Mouse (Mus musculus) cerebellum, adult 2 months (tissue): Measurements from ENCODE around the gene Rassf6. TPM values are rescaled to one million over a fixed set of nuclear protein-coding genes. Genes with fewer than 3 reads are reported as not detected.
A peak's percentile ranks its signal among the peaks of the same experiment; 100 is the strongest.

ENCODE experiments used
- DNase-seq, 2 experiments: peaks; one replicate each; pipeline ENCODE4 v3.0.0; 2021
- H3K27ac ChIP-seq: fragments of 200-500 bp; 2 replicates; pipeline ENCODE4 v1.5.1; 2012; ENCODE audit warnings: low read length, control low read depth, inconsistent platforms; ENCODE audit not compliant: insufficient read depth
- H3K27me3 ChIP-seq: fragments of 200-500 bp; 2 replicates; pipeline ENCODE4 v1.6.1; 2012; ENCODE audit warnings: inconsistent platforms, mild to moderate bottlenecking, low read length, moderate library complexity; ENCODE audit not compliant: control insufficient read depth, insufficient read depth
- H3K4me1 ChIP-seq: fragments of 200-500 bp; 2 replicates; pipeline ENCODE4 v1.6.1; 2011; ENCODE audit warnings: low read length; ENCODE audit not compliant: control insufficient read depth, insufficient read depth
- H3K4me3 ChIP-seq: fragments of 200-500 bp; replicated peaks from 2 replicates; pipeline ENCODE3; 2011; ENCODE audit warnings: mild to moderate bottlenecking, low read depth, low read length, control low read depth; ENCODE audit not compliant: insufficient read depth
- CTCF ChIP-seq: fragments of 200-500 bp; IDR thresholded peaks from 2 replicates; pipeline ENCODE4 v1.5.1; 2011; ENCODE audit warnings: low read depth, mild to moderate bottlenecking, control low read depth, low read length, moderate library complexity, borderline replicate concordance; ENCODE audit not compliant: insufficient read depth
- POLR2A ChIP-seq: fragments of 200-500 bp; IDR thresholded peaks from 2 replicates; pipeline ENCODE4 v1.6.1; 2011; ENCODE audit warnings: low read length, control low read depth, borderline replicate concordance; ENCODE audit not compliant: insufficient read depth
- WGBS: fragments of 180-500 bp; shearing (Covaris S2); methylation state at CpG from one replicate; pipeline ENCODE4 v1.1.7; 2018; 5-methylcytosine and 5-hydroxymethylcytosine counted together
- polyA plus RNA-seq: library from polyadenylated mRNA; depleted of rRNA; stranded (reverse); fragments of >200 nt; gene quantifications from 2 replicates; pipeline ENCODE4 v1.2.3, GENCODE M21; 2012

Gene Rassf6
- polyA plus RNA-seq, 1 experiment: 5.1 TPM

DNA sequence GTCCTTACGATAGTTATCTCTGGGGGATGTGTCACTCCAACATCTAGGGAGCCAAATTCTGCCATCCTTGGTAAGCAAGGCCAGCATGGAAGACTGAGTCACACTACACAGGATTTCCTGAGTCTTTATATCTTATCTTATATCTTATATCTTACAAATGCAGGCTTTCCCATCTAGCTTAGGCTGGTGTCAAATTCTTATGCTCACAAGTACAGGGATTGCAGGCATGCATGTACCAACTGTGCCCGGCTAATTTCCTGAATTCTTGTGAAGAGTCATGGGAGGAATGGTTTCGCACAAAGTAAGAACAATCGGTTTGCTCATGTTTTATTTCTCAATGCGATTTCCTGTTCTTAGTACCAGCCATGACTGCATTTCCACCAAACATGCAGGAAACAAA, 20.0 kb upstream of the Rassf6 start:
- TF ChIP-seq CTCF (no peak), POLR2A (no peak)
- Histone ChIP-seq H3K4me1 (no peaks in the 10 kb centered on the region), H3K27me3 (no peaks in the 10 kb centered on the region), H3K27ac (no peak overlapping the region), H3K4me3 (no peak overlapping the region)
- no peak for DNase-seq
- WGBS: 93% methylated on average over 5 of the region's 5 CpGs

DNA sequence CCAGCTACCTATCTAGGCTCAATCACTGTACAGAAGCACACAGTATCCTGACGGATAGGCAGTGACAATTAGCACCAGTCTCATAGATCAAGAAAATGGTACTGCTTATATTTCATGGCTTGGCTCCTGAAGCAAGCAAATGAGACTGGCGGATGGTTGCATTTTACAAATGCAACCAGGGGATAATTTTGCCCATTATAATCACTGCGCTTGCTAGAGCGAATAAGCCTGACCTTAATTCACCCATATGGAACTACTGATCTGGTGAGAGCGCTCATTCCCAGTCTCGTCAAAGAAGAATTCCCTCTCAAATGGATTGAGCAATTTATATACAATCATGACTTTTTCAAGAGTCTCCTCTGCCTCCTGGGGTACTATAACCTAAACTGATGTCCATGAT, 16.2 kb upstream of the Rassf6 start:
- Histone ChIP-seq H3K4me1 (no peaks in the 10 kb centered on the region), H3K27me3 (no peaks in the 10 kb centered on the region), H3K27ac (no peak overlapping the region), H3K4me3 (no peak overlapping the region)
- no peak for DNase-seq
- 68% methylated on average over 6 of the region's 6 CpGs for WGBS
- no peak for TF ChIP-seq CTCF
- TF ChIP-seq POLR2A: no peak

DNA sequence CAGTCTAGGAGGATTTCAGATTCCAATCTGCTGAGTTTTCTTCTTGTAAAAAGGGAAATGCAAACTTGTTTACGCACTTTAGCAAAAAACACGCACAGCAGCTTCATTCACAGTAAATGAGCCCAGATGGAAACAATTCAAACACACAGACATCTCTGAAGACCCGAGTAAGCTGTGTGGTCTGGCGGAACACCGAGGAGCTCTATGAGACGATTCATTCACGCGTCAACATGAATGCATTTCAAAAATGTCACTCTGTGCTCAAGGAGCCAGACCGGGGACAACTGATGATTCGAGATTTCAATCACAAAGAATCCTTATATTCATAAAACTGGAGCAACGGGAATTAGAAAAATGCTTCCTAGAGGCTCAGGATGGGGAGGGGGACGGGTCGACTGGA, 15.4 kb upstream of the Rassf6 start:
- H3K27me3 ChIP-seq: no peaks in the 10 kb centered on the region
- WGBS: 24% methylated on average over 13 of the region's 13 CpGs
- TF ChIP-seq CTCF: no peak
- no peak for TF ChIP-seq POLR2A
- no peak for DNase-seq
- H3K4me3 ChIP-seq: no peak overlapping the region
- no peaks in the 10 kb centered on the region for H3K4me1 ChIP-seq
- H3K27ac ChIP-seq: no peak overlapping the region

GRCm38 (mm10) chr5:90654798-90655197, 14.3 kb upstream of the Rassf6 start:
- 75% methylated on average over 5 of the region's 5 CpGs for WGBS
- TF ChIP-seq POLR2A (no peak), CTCF (no peak)

GRCm38 (mm10) chr5:90652724-90653123, 12.3 kb upstream of the Rassf6 start:
- Histone ChIP-seq H3K4me1 (no peaks in the 10 kb centered on the region), H3K4me3 (no peak overlapping the region), H3K27me3 (no peaks in the 10 kb centered on the region), H3K27ac (no peak overlapping the region)
- DNase-seq: peak in 1 of 2 experiments; percentile 49
- 11% methylated on average over 3 of the region's 3 CpGs for whole genome bisulfite sequencing
- no peak for TF ChIP-seq POLR2A
- peak; percentile 68; the same call in 1 of the 2 replicates for TF ChIP-seq CTCF

More at GRCm38 (mm10) chr5:90654798-90655197, 14.3 kb upstream of the Rassf6 start:
- no peak for DNase-seq
- Histone ChIP-seq H3K4me1 (no peaks in the 10 kb centered on the region), H3K27ac (no peak overlapping the region), H3K27me3 (no peaks in the 10 kb centered on the region), H3K4me3 (no peak overlapping the region)

- Histone ChIP-seq H3K27me3 (no peaks in the 10 kb centered on the region), H3K4me3 (no peak overlapping the region), H3K4me1 (no peaks in the 10 kb centered on the region), H3K27ac (no peak overlapping the region)
- no peak for DNase-seq
- TF ChIP-seq CTCF (no peak), POLR2A (no peak)
- 86% methylated on average over 5 of the region's 5 CpGs for WGBS
Measured at GRCm38 (mm10) chr5:90650466-90651150, 10.2 kb upstream of the Rassf6 start.

- Histone ChIP-seq H3K4me3 (no peak overlapping the region), H3K27ac (no peak overlapping the region), H3K27me3 (no peaks in the 10 kb centered on the region), H3K4me1 (no peaks in the 10 kb centered on the region)
- no peak for DNase-seq
- WGBS: 53% methylated on average over 5 of the region's 5 CpGs
- TF ChIP-seq CTCF (no peak), POLR2A (no peak)
Measured at GRCm38 (mm10) chr5:90647473-90647872, 7.0 kb upstream of the Rassf6 start.

GRCm38 (mm10) chr5:90646398-90646797, 5.9 kb upstream of the Rassf6 start:
- no peak overlapping the region for H3K4me3 ChIP-seq
- no peak for DNase-seq
- H3K4me1 ChIP-seq: no peaks in the 10 kb centered on the region
- no peak overlapping the region for H3K27ac ChIP-seq
- H3K27me3 ChIP-seq: no peaks in the 10 kb centered on the region
- TF ChIP-seq POLR2A (no peak), CTCF (no peak)
- 90% methylated on average over 5 of the region's 5 CpGs for WGBS
